Mouse (Mus musculus) hindbrain, embryonic 13.5 days (tissue): ENCODE measurements around the gene Col9a2. TPM values are rescaled to one million over a fixed set of nuclear protein-coding genes. Genes with fewer than 3 reads are reported as not detected.
"Not testable (repeated sequence)": the region's sequence is repeated elsewhere in the genome, so short reads cannot be mapped to it uniquely, and the experiment has no call there.

Source experiments
- ATAC-seq: fragments of 200-750 bp; cut with Nextera tagmentation; 2 replicates; pipeline ENCODE4 v1.8.0; 2017; ENCODE audit warnings: moderate TSS enrichment; ENCODE audit not compliant: low FRiP score
- H3K27ac ChIP-seq: fragments of 300-500 bp; sonication (generic); 2 replicates; pipeline ENCODE4 v1.5.1; 2015; ENCODE audit warnings: inconsistent platforms, mild to moderate bottlenecking, moderate library complexity
- H3K27me3 ChIP-seq: fragments of 300-500 bp; sonication (generic); 2 replicates; pipeline ENCODE4 v1.6.1; 2015; ENCODE audit warnings: mild to moderate bottlenecking, inconsistent platforms
- H3K36me3 ChIP-seq: fragments of 300-500 bp; sonication (generic); 2 replicates; pipeline ENCODE4 v1.6.1; 2015; ENCODE audit warnings: mild to moderate bottlenecking, inconsistent platforms
- H3K4me1 ChIP-seq: fragments of 300-500 bp; sonication (generic); replicated peaks from 2 replicates; pipeline ENCODE4 v1.6.1; 2015; ENCODE audit warnings: inconsistent platforms
- H3K4me2 ChIP-seq: fragments of 300-500 bp; sonication (generic); 2 replicates; pipeline ENCODE4 v1.6.1; 2015; ENCODE audit warnings: inconsistent platforms, mild to moderate bottlenecking, moderate library complexity
- H3K4me3 ChIP-seq: fragments of 300-500 bp; sonication (generic); 2 replicates; pipeline ENCODE4 v1.5.1; 2015; ENCODE audit warnings: mild to moderate bottlenecking, inconsistent platforms
- H3K9ac ChIP-seq: fragments of 300-500 bp; sonication (generic); 2 replicates; pipeline ENCODE4 v1.6.1; 2015; ENCODE audit warnings: mild to moderate bottlenecking, inconsistent platforms
- H3K9me3 ChIP-seq: fragments of 300-500 bp; sonication (generic); 2 replicates; pipeline ENCODE4 v1.6.1; 2016; ENCODE audit warnings: inconsistent platforms
- WGBS: fragments of 180-500 bp; shearing (Covaris S2); methylation state at CpG from one replicate; pipeline ENCODE4 v1.1.7; 2015; 5-methylcytosine and 5-hydroxymethylcytosine counted together
- polyA plus RNA-seq: library from polyadenylated mRNA; unstranded; fragments of >200 nt; fragmentation: Nextera tagmentation; extraction: Ambion mirVana; gene quantifications from 2 replicates; pipeline ENCODE4 v1.2.1, GENCODE M21; 2015

Col9a2 gene
- polyA plus RNA-seq, 1 experiment from 2014 or later = 12.9 TPM

DNA sequence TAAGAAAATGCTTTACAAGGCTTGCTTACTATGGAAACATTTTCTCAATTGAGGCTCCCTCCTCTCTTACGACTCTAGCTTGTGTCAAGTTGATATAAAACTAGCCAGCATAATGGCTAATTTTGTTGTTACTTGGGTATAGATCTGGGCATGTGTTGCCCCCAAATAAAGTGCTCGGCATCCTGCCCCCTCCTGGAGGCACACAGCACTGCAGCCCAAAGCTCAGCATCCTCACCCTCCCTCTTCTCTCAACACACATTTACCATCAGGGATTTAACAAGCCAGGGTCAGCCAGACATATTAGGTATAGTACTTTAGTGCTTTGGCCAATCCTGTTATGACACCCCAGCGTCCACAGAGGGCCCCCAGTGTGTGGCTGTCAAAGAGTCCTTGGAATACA, 17.2 kb downstream of the Col9a2 start:
- H3K27ac ChIP-seq = no peak overlapping the region
- 43% methylated on average over 3 of the region's 3 CpGs for WGBS
- H3K4me3 ChIP-seq = no peak overlapping the region
- no peaks in the 10 kb centered on the region for H3K9me3 ChIP-seq
- no peak for ATAC-seq
- peaks cover 14% of the 10 kb centered on the region for H3K4me1 ChIP-seq
- peaks cover 38% of the 10 kb centered on the region for H3K36me3 ChIP-seq
- H3K4me2 ChIP-seq = no peak overlapping the region
- peaks cover 27% of the 10 kb centered on the region for H3K27me3 ChIP-seq
- no peak overlapping the region for H3K9ac ChIP-seq

DNA sequence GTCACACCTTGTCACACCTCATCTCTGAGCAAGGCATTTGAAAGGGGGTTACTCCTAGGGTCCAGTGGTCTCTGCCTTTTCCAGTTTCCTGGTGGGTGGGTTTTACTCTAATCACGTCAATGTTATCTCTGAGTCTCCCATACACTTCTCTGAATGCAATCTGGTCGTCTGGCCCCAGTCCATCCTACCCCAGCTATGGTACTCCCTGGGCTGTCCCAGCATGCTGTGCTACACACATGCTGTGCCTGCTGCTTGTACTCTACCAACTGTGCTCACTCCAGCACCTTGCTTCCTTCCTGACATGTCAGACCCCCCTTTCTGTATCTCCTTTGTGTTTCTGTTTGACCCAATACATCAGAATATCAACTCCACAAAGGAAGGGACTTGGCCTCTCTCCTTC, 17.8 kb downstream of the Col9a2 start:
- H3K4me3 ChIP-seq = no peak overlapping the region
- H3K4me1 ChIP-seq = peaks cover 9% of the 10 kb centered on the region
- no peak overlapping the region for H3K9ac ChIP-seq
- H3K27me3 ChIP-seq = peaks cover 22% of the 10 kb centered on the region
- H3K9me3 ChIP-seq = no peaks in the 10 kb centered on the region
- no peak overlapping the region for H3K27ac ChIP-seq
- WGBS = 81% methylated on average over 2 of the region's 2 CpGs
- ATAC-seq = no peak
- H3K36me3 ChIP-seq = peaks cover 42% of the 10 kb centered on the region
- no peak overlapping the region for H3K4me2 ChIP-seq

DNA sequence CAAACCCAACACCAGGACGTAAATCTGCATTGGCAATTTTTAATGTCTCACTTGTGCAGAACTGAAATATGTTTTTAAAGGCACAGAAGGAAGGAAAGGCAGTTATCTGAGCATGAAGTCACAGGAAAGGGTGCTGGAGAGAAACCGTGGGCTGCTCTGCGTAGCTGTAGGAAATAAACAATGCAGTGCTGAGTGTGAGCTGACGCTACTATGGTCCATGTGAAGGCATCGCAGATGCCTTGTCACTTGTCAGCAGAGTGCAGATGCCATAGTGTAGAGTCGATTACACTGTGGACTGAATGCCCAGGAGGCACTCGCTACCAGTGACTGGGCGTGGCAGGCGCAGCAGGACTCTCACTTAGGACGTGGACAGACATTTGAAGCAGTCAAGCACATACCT, 20.0 kb downstream of the Col9a2 start:
- not testable (repeated sequence) for H3K4me1 ChIP-seq, ATAC-seq, H3K4me3 ChIP-seq, H3K4me2 ChIP-seq, H3K9me3 ChIP-seq, H3K9ac ChIP-seq, H3K27ac ChIP-seq, H3K27me3 ChIP-seq
- WGBS = 89% methylated on average over 10 of the region's 10 CpGs
- peaks cover 57% of the 10 kb centered on the region for H3K36me3 ChIP-seq

DNA sequence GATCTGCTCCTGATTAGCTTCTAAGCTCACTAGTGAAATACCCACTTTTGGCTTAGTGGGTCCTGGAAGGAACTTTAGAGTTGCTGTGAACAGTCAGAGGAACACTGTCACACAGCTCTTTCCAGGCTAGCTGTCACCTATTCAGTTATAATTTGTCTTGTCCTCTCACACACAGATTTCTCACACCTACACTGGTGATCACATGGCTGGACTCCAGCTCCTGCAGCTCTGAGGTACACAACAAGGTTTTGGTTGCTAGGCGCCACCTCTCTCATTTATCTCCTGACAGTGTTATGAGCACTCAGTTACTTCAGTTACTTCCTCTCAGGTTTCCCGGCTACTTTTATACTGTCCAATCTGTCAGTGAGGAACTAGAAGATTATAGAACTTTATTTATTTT, 26.2 kb downstream of the Col9a2 start:
- H3K36me3 ChIP-seq = peaks cover 81% of the 10 kb centered on the region
- no peaks in the 10 kb centered on the region for H3K9me3 ChIP-seq
- WGBS = 87% methylated on average over 2 of the region's 2 CpGs
- H3K4me3 ChIP-seq = no peak overlapping the region
- H3K4me1 ChIP-seq = no peaks in the 10 kb centered on the region
- no peaks in the 10 kb centered on the region for H3K27me3 ChIP-seq
- ATAC-seq = no peak
- H3K4me2 ChIP-seq = no peak overlapping the region
- H3K9ac ChIP-seq = no peak overlapping the region
- no peak overlapping the region for H3K27ac ChIP-seq

DNA sequence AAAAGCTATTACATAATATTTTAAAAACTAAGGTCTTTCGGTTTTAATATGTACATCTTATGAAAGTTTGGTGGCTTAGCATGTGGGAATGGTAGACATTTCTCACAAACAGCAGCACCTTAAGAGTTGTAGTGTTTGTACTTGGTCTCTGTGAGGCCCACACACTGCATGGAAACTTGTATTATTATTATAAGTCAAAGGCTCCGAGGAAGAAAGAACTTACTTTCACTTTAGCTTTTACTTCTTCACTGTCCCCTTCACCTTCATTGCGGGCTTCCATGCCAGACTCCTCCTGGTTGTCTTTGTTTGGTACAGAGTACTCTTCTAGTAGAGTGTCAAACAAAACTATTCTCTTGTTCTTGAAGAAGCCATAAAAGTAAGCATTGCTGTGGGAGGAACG, 35.1 kb downstream of the Col9a2 start:
- H3K9ac ChIP-seq = no peak overlapping the region
- peaks cover 69% of the 10 kb centered on the region for H3K36me3 ChIP-seq
- H3K27me3 ChIP-seq = no peaks in the 10 kb centered on the region
- no peaks in the 10 kb centered on the region for H3K9me3 ChIP-seq
- ATAC-seq = no peak
- 85% methylated on average over 4 of the region's 4 CpGs for WGBS
- H3K27ac ChIP-seq = no peak overlapping the region
- H3K4me3 ChIP-seq = no peak overlapping the region
- no peaks in the 10 kb centered on the region for H3K4me1 ChIP-seq
- H3K4me2 ChIP-seq = no peak overlapping the region

DNA sequence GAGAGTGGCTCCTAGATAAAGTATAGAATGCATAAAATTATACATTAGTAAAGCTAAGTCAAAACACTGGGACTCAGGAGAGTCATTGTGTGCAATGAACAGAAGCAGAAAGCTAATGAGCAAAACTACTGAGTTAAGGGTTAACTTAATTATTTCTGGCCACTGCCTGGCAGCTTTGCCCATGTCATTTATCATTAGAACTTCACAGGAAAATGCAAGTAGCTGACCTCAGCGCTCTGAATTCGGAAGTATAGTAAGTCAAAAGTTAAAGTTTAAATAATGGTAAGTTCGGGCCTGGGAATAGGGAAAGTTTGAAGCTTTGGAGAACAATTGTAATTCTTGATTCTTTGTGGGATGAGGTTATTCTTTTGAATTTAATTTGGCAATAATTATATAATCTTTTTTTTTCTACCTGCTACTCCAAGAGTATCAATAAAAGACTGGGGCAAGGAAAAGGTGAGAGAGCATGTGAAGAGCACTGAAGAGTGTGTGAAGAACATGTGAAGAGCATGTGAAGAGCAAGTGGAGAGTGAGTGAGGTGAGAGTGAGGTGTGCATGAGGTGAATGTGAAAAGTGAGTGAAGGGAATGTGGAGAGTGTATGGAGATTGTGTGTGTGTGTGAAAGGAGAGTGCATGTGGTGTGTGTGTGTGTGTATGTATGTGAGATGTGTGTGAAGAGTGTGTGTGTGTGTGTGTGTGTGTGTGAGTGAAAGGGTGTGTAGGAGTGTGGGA, 38.9 kb downstream of the Col9a2 start:
- H3K27me3 ChIP-seq = no peaks in the 10 kb centered on the region
- peaks cover 83% of the 10 kb centered on the region for H3K36me3 ChIP-seq
- no peak overlapping the region for H3K9ac ChIP-seq
- no peak overlapping the region for H3K4me2 ChIP-seq
- no peak overlapping the region for H3K4me3 ChIP-seq
- no peak overlapping the region for H3K27ac ChIP-seq
- no peaks in the 10 kb centered on the region for H3K4me1 ChIP-seq
- H3K9me3 ChIP-seq = no peaks in the 10 kb centered on the region
- WGBS = 52% methylated on average over 3 of the region's 3 CpGs
- no peak for ATAC-seq

DNA sequence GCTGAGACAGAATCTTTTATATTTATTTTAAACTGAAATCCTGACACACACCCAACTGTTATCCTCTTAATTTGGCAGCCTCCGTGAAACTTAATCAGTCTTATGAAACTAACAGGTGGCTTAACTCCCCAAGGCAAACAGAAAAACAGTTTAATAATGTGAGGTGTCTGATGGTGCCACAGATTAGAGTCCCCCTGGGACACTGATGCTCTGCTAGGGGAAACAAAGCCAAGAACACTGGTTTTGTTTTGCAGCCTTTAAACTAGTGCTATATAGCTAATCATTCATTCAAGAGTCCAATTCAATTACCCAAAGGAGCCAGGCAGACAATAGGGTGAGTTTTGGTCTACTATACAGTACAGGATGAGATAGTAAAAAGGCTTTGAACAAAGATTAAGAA, 41.2 kb downstream of the Col9a2 start:
- WGBS = 72% methylated on average over 1 of the region's 1 CpGs
- Histone ChIP-seq H3K4me1 (no peaks in the 10 kb centered on the region), H3K36me3 (peaks cover 83% of the 10 kb centered on the region), H3K4me3 (no peak overlapping the region), H3K4me2 (no peak overlapping the region), H3K9me3 (no peaks in the 10 kb centered on the region), H3K27ac (no peak overlapping the region), H3K9ac (no peak overlapping the region), H3K27me3 (no peaks in the 10 kb centered on the region)
- ATAC-seq = no peak

DNA sequence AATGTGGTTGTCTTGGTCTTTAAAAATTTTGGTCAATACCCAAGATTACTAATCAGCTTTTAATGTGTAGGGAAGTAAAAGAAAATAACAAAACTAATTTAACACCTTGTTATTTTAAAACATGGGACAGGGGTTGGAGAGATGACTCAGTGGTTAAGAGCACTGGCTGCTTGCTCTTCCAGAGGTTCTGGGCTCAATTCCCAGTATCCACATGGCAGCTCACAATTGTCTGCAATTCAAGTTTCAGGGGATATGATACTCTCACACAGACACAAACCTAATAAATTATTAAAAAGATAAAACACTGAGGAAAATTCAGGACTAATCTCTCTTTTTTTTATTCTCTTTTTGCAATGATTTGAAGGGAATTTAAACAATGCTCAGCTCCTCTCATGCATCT, 45.3 kb downstream of the Col9a2 start:
- Histone ChIP-seq H3K4me1 (no peaks in the 10 kb centered on the region), H3K27ac (no peak overlapping the region), H3K4me2 (no peak overlapping the region), H3K36me3 (peaks cover 75% of the 10 kb centered on the region), H3K9me3 (no peaks in the 10 kb centered on the region), H3K4me3 (no peak overlapping the region), H3K9ac (no peak overlapping the region), H3K27me3 (no peaks in the 10 kb centered on the region)
- ATAC-seq = no peak

DNA sequence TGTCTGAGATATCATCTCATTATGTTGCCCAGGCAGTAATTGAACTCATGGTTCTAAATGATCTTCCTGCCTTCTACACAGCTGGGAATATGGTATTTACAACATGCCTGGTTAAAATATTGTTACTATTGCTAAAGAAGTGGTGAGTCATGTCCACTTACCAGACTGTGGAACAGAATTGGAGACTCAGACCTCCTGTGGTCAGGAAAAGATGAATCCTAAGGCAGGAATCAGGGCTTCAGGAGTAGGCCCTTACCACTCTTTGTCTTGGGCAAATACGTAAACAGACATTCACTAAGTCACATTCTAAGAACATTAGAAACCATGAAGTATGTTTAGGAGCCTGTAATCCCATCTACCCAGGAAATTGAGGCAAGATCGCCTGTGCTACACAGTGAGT, 49.5 kb downstream of the Col9a2 start:
- Histone ChIP-seq H3K4me2 (no peak overlapping the region), H3K9me3 (no peaks in the 10 kb centered on the region), H3K4me1 (no peaks in the 10 kb centered on the region), H3K27ac (no peak overlapping the region), H3K27me3 (no peaks in the 10 kb centered on the region), H3K9ac (no peak overlapping the region), H3K36me3 (peaks cover 72% of the 10 kb centered on the region), H3K4me3 (no peak overlapping the region)
- no peak for ATAC-seq
- 94% methylated on average over 2 of the region's 2 CpGs for WGBS

DNA sequence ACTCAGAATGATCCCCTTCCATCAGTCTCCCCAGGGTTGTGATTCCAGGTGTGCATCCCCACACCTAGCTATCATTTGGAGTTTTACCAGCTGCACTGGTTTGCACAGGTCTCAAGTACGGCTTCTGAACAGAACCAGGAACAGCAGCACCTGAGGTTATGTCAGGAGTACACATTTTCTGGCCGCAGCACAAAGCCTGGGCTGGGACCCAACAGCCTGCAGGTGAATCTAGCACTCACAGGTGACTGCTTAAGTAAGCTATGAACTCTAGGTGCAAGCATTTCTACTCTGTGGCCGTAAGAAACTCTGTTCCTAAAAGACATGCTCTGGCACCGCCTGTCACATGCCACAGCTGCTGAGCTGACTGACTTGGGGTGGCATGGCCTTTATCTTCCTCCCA, 51.0 kb downstream of the Col9a2 start:
- no peak for ATAC-seq
- 93% methylated on average over 4 of the region's 4 CpGs for WGBS

DNA sequence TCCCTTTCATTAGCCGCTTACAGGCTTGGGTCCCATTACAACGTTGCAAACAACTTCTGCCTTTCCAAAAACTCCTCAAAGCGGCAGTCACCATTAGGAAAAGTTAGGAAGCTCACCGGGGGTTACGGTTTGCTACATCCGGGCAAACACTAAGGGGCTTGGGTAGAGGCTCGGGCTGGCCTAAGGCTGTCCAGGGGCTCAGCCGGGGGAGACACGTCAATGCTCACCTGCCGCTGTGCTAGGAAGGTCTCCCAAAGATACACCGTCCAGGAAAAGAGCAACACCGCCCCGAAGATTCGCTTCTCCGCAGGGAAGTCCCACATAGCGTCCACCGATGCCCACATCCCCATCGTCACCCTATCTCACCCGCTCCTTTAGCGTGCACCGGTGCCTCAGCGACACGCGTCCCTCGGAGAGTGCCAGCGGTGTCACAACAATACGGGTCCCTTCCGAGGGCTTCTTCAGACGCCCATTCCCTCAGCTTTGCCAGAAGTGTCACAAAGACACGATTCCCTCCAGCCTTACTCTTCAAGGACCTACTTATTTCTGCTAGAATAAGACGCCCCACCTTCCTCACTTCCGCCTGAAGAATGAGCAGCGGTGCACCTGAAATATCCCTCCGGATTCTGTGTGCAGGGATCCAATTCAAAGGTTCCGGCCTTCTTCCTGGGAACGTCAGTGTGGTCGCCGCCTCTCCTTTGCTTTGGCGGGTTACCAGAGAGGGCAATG, 58.6 kb downstream of the Col9a2 start, which contains the start of gene Zmpste24:
Gene Zmpste24 (minus strand): TSS at position 592 of the 729 bp plus-strand sequence.
- Histone ChIP-seq H3K4me3 (peak within 1 kb of the TSS; percentile 86), H3K4me2 (peak within 1 kb of the TSS; percentile 66), H3K27ac (peak within 1 kb of the TSS; percentile 72), H3K9me3 (no peaks in the 10 kb centered on the region), H3K36me3 (peaks cover 25% of the 10 kb centered on the region), H3K4me1 (peaks cover 17% of the 10 kb centered on the region), H3K27me3 (no peaks in the 10 kb centered on the region), H3K9ac (peak within 1 kb of the TSS; percentile 86)
- peak; percentile 94 for ATAC-seq
- WGBS = under 1% methylated on average over 39 of the region's 39 CpGs

More for the DNA sequence above, 51.0 kb downstream of the Col9a2 start:
- no peaks in the 10 kb centered on the region for H3K27me3 ChIP-seq
- H3K9me3 ChIP-seq = no peaks in the 10 kb centered on the region
- no peak overlapping the region for H3K4me2 ChIP-seq
- peaks cover 75% of the 10 kb centered on the region for H3K36me3 ChIP-seq
- no peak overlapping the region for H3K27ac ChIP-seq
- H3K4me1 ChIP-seq = no peaks in the 10 kb centered on the region
- H3K4me3 ChIP-seq = no peak overlapping the region
- H3K9ac ChIP-seq = no peak overlapping the region

DNA sequence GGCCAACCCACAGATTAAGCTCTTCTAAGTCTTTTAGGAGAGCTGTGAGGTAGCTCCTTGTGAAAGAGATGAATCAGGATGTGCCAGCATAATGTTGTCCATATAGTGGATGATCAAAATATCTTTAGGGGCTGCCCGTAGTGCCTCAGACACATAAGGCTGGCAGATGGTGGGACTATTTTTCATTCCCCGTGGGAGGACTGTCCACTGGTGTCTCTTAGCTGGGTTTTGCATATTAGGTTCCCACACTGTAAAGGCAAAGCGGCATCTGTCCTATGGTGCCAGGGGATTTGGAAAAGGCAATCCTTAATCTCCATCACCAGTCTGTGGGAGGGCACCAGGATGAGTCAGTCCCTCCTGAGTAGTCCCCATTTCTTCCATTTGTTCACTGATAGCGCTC, 64.1 kb downstream of the Col9a2 start:
- H3K36me3 ChIP-seq = no peaks in the 10 kb centered on the region
- no peak overlapping the region for H3K9ac ChIP-seq
- H3K27ac ChIP-seq = no peak overlapping the region
- ATAC-seq = no peak
- no peaks in the 10 kb centered on the region for H3K27me3 ChIP-seq
- H3K4me2 ChIP-seq = no peak overlapping the region
- no peaks in the 10 kb centered on the region for H3K9me3 ChIP-seq
- WGBS = 82% methylated on average over 4 of the region's 4 CpGs
- 0 out of 2 replicates have a peak, but pooled peaks cover 3% of the 10 kb centered on the region for H3K4me1 ChIP-seq
- H3K4me3 ChIP-seq = no peak overlapping the region
